Mouse (Mus musculus): ENCODE data around the gene Plk3.

The Plk3 gene

DNA sequence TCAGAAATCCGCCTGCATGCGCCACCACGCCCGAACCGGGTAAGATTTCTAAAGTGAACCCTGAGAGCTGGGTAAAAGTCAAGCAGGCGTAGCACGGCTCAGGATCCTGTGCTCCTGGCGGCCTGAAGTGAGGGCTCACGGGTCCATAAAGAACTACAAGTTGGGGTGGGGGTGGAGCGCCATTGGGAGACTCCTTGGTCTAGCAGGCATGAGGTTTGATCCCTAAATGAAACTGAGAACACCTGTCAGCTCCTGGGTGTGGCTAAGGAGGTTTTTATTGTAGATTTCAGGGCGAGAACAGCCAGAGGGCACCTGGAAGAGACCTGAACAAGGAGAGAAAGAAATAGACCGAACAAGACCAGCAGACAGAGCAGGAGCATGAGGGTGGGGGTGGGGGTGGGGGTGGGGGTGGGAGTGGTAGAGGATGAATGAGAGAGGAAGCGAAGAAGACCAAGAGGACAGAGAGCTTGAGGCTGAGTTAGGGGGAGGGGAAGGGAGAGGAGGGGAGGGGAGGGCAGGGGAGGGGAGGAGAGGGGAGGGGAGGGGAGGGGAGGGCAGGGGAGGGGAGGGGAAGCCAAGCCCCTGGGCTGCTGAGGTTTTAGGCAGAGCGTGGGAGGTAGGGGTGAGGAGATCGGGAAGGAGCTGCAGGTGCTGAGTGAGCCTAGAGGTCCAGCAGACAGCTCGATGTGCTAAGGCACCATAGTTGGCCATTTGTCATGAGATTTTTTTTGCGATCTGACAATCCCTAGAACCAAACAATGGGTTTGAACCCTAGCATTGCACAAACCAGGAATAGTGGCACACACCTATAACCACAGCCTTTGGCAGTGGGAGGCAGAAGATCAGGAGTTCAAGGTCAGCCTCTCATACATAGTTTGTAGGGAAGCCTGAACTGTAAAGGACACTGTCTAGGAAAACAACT, 4.8 kb upstream of the Plk3 start:
- peak; percentile 96 for DNase-seq (ENCODE audit: low read depth, low spot score)

GRCm38 (mm10) chr4:117136034-117136433, 2.3 kb upstream of the Plk3 start:
- DNase-seq (ENCODE audit: low read depth, low spot score), result peak; percentile 82

DNA sequence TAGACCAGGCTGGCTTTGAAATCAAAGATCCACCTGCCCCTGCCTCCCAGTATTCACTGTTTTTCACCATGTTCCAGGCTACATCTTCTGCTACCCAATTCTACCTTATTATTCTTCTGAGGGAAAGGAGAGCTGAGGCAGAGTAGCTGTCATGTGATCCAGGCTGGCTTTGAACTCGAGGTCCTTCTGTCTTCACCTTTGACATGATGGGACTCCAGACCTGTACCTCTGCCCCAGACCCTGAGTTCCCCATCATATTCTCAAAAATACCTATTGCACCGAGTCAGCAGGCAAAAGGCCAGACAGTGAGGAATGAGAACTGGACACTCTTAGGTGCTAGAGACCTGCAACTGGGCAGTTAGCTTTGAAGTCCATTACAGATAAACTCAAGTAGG, 835 bp upstream of the Plk3 start:
- no peak for DNase-seq (ENCODE audit: low read depth, low spot score)

DNA sequence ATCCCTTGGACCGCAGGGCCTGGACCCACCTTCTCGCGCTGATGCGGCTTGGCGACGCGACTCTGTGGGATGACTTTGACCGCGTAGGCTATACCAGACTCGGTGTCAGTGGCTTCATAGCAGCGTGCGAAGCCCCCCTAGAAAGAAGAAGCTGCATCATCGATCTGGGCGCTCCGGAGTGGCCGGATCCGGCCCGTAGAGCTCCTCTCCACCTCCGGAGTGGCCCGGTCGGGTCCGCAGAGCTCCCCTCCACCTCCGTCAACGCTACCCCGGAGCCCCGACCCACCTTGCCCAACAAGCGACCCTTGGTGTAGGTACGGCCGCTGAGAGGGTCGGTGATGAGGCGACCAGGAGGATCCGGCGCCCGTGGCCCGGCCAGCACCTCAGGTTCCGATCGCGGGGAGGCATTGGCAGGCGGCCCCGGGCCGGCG, 382 bp downstream of the Plk3 start:
- DNase-seq (ENCODE audit: low read depth, low spot score), result no peak

- DNase-seq (ENCODE audit: low read depth, low spot score), result peak; percentile 51
Observed at GRCm38 (mm10) chr4:117132794-117133143, 994 bp downstream of the Plk3 start.

DNA sequence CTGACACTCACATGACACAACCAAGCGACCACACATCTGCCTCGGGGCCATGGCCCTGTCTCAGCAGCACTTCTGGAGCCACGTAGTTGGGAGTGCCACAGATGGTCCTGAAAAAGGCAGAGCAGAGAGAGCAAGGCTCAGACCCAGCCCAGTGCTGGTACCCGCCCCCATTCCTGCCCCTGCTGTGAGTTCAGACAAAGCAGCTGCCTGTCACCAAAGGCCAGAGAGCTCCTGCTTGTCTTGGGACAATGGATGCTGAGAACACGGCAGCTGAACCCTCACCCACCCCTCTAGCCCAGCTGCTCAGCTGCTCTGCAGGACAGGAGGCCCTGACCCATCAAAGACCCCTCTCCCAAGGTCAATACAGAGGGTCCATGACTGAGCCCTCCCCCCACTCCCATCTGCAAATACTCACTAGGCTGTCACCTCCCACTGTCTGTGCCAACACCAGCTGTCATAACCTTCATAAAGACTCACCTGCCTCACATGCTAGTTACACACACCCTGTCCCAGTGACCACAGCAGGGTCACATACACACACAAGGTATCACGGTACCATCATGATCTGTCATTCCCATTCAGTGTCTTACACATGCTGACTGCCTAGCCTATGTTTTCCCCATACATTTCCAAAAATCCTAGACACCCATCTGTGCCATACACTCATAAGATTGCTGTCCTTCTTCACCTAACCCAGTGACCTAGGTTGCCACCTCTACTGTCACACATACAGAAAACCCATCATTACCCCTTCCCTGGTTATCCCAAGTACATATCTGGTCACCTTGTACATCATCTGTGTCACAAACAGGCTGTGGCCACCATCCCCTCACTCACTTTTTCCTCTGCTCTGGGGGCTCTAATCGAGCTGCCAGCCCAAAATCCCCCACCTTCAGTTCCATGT, 1.6 kb downstream of the Plk3 start:
- DNase-seq (ENCODE audit: low read depth, low spot score), result peak; percentile 97

- no peak for DNase-seq (ENCODE audit: low read depth, low spot score)
Observed at GRCm38 (mm10) chr4:117131198-117131597, 2.6 kb downstream of the Plk3 start.

DNA sequence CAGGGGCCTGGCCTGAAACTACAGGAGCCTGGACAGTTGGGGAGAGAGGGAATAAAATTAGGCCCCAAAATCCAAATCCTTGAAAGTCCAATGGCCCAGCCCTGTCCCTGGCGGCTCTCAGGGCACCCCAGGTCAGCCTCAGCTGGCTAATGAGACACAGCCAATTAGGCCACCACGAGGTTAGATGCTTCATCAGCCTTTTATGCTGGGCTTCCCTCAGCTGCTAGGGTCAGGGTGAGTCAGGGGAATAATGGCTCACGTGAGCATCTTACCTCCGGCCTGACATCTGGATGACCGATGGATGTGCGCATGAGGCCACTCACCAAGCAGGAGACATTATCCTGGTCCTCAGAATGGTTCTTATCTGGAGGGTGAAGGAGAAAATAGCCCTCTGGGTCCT, 3.0 kb downstream of the Plk3 start:
- DNase-seq (ENCODE audit: low read depth, low spot score), result no peak

DNA sequence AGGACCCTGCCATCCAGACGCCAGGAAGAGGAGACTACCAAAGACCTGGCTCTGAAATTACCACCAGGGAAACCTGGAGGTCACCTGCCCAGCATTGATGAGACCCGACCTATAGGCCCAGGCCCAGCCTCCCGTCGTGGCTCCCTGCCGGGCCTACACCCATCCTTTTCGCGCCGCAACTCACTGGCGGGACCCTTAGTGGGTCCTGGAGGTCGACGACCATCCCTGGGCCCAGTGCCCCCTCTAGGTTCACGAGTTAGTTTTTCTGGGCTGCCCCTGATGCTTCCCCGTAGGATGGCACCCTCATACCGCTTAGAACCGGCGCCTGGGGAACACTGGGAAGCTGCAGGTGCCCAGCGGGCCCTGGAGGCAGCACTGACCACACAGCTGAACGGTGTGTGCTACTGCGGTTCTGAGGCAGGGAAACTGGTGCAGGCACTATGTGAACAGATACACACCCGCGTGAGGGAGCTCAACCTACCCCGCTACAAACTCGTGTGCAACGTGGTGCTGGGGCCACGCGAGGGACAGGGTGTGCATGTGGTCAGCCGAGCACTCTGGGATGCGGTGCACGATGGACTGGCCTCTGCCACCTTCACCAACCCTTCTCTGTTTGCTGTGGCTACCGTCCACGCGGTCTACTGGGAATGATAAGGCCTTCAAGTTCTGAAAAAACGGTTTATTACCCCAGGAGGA, 5.6 kb downstream of the Plk3 start:
- DNase-seq (ENCODE audit: low read depth, low spot score), result no peak

DNA sequence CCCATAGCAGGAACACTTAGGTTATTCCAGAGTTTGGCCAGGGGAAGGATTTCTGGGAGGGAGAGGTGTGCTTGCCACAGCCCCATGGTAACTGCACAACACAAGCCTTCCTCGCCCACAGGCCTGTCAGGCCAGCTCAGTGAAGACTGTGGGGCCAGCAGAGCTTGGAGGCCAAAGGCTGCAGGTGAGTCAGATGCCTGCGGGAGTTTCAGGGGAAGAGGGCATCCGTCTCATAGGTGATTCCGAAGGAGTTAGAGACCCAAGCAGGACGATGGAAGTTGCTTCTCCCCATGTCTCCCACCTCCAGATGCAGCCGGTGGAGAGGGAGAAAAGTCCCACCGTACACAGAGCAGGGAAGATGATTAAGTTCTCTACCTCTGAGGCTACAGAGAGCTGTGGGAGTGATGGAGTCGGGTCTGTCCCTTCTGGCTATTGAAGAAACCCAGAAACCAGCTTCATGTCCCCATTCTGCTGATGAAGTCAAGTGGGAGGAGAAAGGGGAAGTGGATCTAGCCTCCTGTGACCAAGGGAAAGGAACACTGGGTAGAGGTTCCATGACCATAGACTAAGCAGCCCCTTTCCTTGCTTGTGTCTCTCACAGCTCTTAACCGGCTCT, 7.0 kb downstream of the Plk3 start, which contains the start of gene Tctex1d4:
Gene Tctex1d4, plus strand, starts transcription at position 120 of the 616 bp plus-strand sequence.
- DNase-seq (ENCODE audit: low read depth, low spot score), result no peak

- DNase-seq (ENCODE audit: low read depth, low spot score), result peak; percentile 98
Observed at GRCm38 (mm10) chr4:117125910-117126674, 7.7 kb downstream of the Plk3 start.

- peak; percentile 93 for DNase-seq (ENCODE audit: low read depth, low spot score)
Observed at GRCm38 (mm10) chr4:117125348-117125909, 8.3 kb downstream of the Plk3 start, which contains the start of gene Btbd19. Gene Btbd19, minus strand, starts transcription at chr4:117125725.

GRCm38 (mm10) chr4:117124518-117125347, 9.0 kb downstream of the Plk3 start:
- DNase-seq (ENCODE audit: low read depth, low spot score), result peak; percentile 77

- DNase-seq (ENCODE audit: low read depth, low spot score), result no peak
Observed at GRCm38 (mm10) chr4:117124218-117124517, 9.6 kb downstream of the Plk3 start.

DNA sequence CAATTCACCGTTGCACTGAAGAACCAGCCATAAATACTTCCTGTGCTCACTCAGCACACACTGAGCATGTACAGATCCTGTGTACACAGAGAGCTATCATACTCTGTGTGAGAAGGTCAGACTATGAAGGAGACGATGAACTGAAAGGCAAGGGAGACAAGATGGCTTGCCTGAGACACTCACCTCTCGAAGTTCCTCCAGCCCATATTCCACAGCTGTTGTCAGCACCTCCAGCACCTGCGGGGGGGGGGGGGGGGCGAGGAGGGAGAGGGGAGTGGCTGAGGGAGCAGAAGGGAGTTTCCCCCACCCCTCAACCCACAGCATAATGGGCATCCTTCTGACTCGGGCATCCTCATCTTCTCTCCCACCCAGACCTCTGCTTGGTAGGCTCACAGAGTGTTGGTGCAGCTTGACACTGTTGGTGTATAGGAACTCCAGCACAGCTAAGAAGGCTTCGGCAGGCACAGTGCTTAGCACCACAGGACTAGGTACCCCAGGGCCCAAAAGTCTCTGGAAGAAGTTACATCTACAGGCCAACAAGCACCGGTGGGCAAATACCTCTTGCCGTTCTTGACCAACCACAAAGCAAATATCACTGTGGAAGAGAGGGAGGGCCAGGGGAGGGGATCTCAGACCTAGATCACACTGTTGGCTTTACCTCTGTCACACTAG, 10.1 kb downstream of the Plk3 start:
- no peak for DNase-seq (ENCODE audit: low read depth, low spot score)

GRCm38 (mm10) chr4:117122209-117122608, 11.6 kb downstream of the Plk3 start:
- DNase-seq (ENCODE audit: low read depth, low spot score), result no peak

GRCm38 (mm10) chr4:117120445-117121414, 13.0 kb downstream of the Plk3 start:
- DNase-seq (ENCODE audit: low read depth, low spot score), result peak; percentile 99

DNA sequence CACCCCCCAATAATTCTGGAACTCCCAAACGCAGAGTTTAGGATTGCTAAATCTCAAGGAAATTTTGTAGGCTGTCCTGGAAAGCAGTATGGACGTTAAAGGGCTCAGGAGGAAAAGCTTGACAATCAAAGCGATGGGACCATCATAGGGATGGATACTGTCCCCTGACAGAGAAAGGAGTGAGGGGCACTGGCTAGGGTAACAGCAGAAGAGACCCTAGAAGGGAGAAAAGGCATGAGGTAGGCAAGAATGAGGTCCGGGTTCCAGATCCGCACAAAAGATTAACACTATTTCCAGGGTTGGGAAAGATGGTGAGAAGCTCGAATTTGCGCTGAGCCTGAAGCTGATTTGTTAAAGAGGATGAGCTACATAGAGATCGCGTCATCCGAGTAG, 13.7 kb downstream of the Plk3 start:
- DNase-seq (ENCODE audit: low read depth, low spot score), result no peak

Data from R1 (cell line).